In genomic region chr15:7191074-7191473, GRCm38 (mm10) we compare ENCODE assay signal across 12 mouse cellular contexts.
"Had no signal": no experiment of that assay in that cellular context is flagged by ENCODE, and none has a peak within 500 bp of the region (broad histone marks: within the 10 kb centered on the region; RNA-seq: fewer than 3 reads in every experiment).

No protein-coding gene starts in this region.

- H3K27ac ChIP-seq: liver, embryonic 14.5 days had no signal

- H3K9ac ChIP-seq: liver, embryonic 14.5 days had no signal

- DNase-seq: kidney, adult 18-20 months; kidney, adult 9 months; kidney, postnatal 14 days; kidney, postnatal 4 days; left cerebral cortex, postnatal 4 days; lung, adult 2 months; lung, postnatal 10 days; midbrain, embryonic 14.5 days; thymus, adult 18-20 months; thymus, postnatal 36 days had no signal

- H3K4me2 ChIP-seq: midbrain, embryonic 11.5 days had no signal
